Mouse (Mus musculus) gastrocnemius, postnatal 10 days (tissue): Measurements from ENCODE around the gene Cryab. TPM values are rescaled to one million over a fixed set of nuclear protein-coding genes. Genes with fewer than 3 reads are reported as not detected.

Experiments
- DNase-seq: peaks from one replicate; pipeline ENCODE4 v3.0.0; 2021; ENCODE audit warnings: mixed read lengths
- total RNA-seq, 2 experiments: library from RNA; stranded (reverse); gene quantifications; 2 replicates each; pipeline ENCODE4 v1.2.3; 2021

Cryab gene
- total RNA-seq, 2 experiments from 2014 or later, result 667 to 687 TPM

GRCm38 (mm10) chr9:50796776-50797175, 45.7 kb downstream of the Cryab start:
- no peak for DNase-seq

DNA sequence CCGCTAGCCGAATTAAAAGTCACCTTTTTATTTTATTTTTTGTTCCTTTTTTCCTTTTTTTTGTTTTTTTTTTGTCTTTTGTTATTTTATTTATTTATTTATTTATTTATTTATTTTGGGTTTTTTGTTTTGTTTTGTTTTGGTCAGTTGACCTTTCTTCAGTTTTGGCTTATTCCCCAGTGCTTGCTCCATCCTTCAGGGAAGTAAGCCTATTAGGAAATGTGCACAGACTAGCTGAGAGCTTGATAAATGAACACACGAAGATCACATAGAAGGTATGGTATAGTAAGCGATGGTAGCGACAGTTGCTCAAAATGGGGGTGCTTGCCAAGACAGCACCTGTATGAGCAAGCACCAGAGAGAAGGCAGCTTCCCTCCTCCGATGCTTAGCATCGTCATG, 46.5 kb downstream of the Cryab start:
- no peak for DNase-seq

GRCm38 (mm10) chr9:50798368-50798767, 47.2 kb downstream of the Cryab start:
- no peak for DNase-seq

GRCm38 (mm10) chr9:50800985-50801384, 49.9 kb downstream of the Cryab start:
- DNase-seq, result peak; percentile 29

DNA sequence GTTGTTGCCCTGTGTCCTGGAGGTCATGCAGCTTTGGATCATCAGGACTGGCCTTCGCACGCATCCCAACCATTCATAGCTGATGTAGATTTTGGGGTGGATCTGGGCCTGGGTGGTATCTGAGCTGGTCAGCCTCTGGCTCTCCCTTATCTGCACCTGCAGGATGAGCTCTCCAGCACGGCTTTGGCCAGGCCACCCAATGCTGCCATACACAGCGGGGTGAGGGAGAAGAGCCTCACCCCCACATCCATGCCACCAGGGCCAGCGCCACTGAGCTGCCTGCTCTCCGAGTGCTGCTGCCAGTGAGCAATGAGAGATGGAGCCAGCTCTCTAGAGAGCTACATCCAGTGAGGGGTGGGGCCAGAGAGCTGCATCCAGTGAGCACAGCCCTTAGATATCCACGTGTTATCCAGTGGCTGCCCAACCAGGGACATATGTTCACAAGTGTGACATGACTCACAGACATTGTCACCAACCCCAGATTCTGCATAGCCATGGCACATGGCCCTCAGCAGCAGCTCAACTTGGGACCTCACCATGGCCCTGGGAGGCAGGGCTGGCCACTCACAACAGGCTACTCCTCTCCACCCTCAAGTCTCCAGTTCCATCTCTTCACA, 52.0 kb downstream of the Cryab start:
- DNase-seq, result no peak

Other genes with a start within 250 kb of the Cryab start
- 10 to 100 TPM; 19.0 to 19.3 TPM for gene Pts, start 222.6 kb upstream of the Cryab start, total RNA-seq
- gene Il18, start 196.5 kb upstream of the Cryab start, total RNA-seq, result 1 to 10 TPM in 1 of 2 experiments, under 1 TPM in 1; 0.90 to 1.2 TPM
- gene Bco2, start 196.1 kb upstream of the Cryab start, total RNA-seq, result under 1 TPM; 0.14 to 0.27 TPM
- gene Tex12, start 190.0 kb upstream of the Cryab start, total RNA-seq, result not detected
- gene Sdhd, start 147.5 kb upstream of the Cryab start, total RNA-seq, result 100 to 1,000 TPM; 321 to 381 TPM
- 100 to 1,000 TPM; 140 to 148 TPM for gene Timm8b, start 147.4 kb upstream of the Cryab start, total RNA-seq
- under 1 TPM; 0.27 to 0.42 TPM for gene Pih1d2, start 134.0 kb upstream of the Cryab start, total RNA-seq
- 10 to 100 TPM; 12.2 to 16.0 TPM for gene Nkapd1, start 133.9 kb upstream of the Cryab start, total RNA-seq
- 100 to 1,000 TPM; 196 to 235 TPM for gene Dlat, start 91.5 kb upstream of the Cryab start, total RNA-seq
- 1 to 10 TPM; 6.2 to 9.3 TPM for gene Dixdc1, start 11.8 kb upstream of the Cryab start, total RNA-seq
- gene 2310030G06Rik, start 4.8 kb upstream of the Cryab start, total RNA-seq, result 1 to 10 TPM; 1.8 to 2.2 TPM
- 100 to 1,000 TPM; 120 to 128 TPM for gene Hspb2, start 1.0 kb downstream of the Cryab start, total RNA-seq
- 1 to 10 TPM; 4.0 to 4.9 TPM for gene Fdxacb1, start 16.9 kb downstream of the Cryab start, total RNA-seq
- 10 to 100 TPM in 1 of 2 experiments, 1 to 10 TPM in 1; 8.2 to 13.4 TPM for gene Alg9, start 23.7 kb downstream of the Cryab start, total RNA-seq
- gene 1110032A03Rik, start 24.2 kb downstream of the Cryab start, total RNA-seq, result 10 to 100 TPM; 11.4 to 12.6 TPM
- 10 to 100 TPM in 1 of 2 experiments, 1 to 10 TPM in 1; 7.0 to 10.3 TPM for gene Ppp2r1b, start 94.0 kb downstream of the Cryab start, total RNA-seq